ENCODE assay signal across 21 mouse cellular contexts in genomic region chr9:57757578-57757977, GRCm38 (mm10). TPM values are rescaled to one million over a fixed set of nuclear protein-coding genes. Genes with fewer than 3 reads are reported as not detected.
DNase-seq lines count a peak whose midpoint lies in the region; ATAC-seq lines count a peak whose summit lies in the region.
"Had no signal": no experiment of that assay in that cellular context is flagged by ENCODE, and none has a peak within 500 bp of the region (broad histone marks: within the 10 kb centered on the region; RNA-seq: fewer than 3 reads in every experiment).

No protein-coding gene starts in this region.

- H3K27me3 ChIP-seq in heart, embryonic 11.5 days (ENCODE audit: control insufficient read depth, insufficient read depth, low read length): no peaks in the 10 kb centered on the region
- H3K27me3 ChIP-seq in liver, embryonic 11.5 days (replicated peaks; ENCODE audit: control insufficient read depth, insufficient read depth, low read length): no peaks in the 10 kb centered on the region
- H3K27me3 ChIP-seq: embryonic facial prominence, embryonic 13.5 days; forebrain, embryonic 13.5 days; hindbrain, embryonic 15.5 days; kidney, embryonic 15.5 days; midbrain, embryonic 12.5 days had no signal

- peak overlapping the region; percentile 80 for H3K27ac ChIP-seq in heart, embryonic 11.5 days (ENCODE audit: low read depth, low read length)
- H3K27ac ChIP-seq in liver, embryonic 11.5 days (ENCODE audit: low read depth, low read length): peak overlapping the region; percentile 88
- H3K27ac ChIP-seq: embryonic facial prominence, embryonic 13.5 days; forebrain, embryonic 13.5 days; hindbrain, embryonic 15.5 days; kidney, embryonic 15.5 days; midbrain, embryonic 12.5 days had no signal

- peak; percentile 56 for ATAC-seq in heart, embryonic 11.5 days (replicated peaks; ENCODE audit: insufficient number of reproducible peaks, low FRiP score, low TSS enrichment)
- ATAC-seq in liver, embryonic 11.5 days (replicated peaks; ENCODE audit: low FRiP score): peak; percentile 84
- ATAC-seq: forebrain, embryonic 13.5 days had no signal

- intact Hi-C loops in heart, postnatal 25 days (cut with DNase I): no loop called here

- H3K4me2 ChIP-seq in heart, embryonic 11.5 days: peak overlapping the region; percentile 41
- peak overlapping the region; percentile 60 for H3K4me2 ChIP-seq in liver, embryonic 11.5 days
- H3K4me2 ChIP-seq: embryonic facial prominence, embryonic 13.5 days; forebrain, embryonic 13.5 days; hindbrain, embryonic 15.5 days; kidney, embryonic 15.5 days; midbrain, embryonic 12.5 days had no signal

- peaks cover 17% of the 10 kb centered on the region for H3K4me1 ChIP-seq in heart, embryonic 11.5 days (ENCODE audit: control insufficient read depth, insufficient read depth, low read length)
- H3K4me1 ChIP-seq in liver, embryonic 11.5 days (replicated peaks; ENCODE audit: control insufficient read depth, insufficient read depth, low read length): peaks cover 39% of the 10 kb centered on the region

- no peaks in the 10 kb centered on the region for H3K9me3 ChIP-seq in heart, embryonic 11.5 days (replicated peaks; ENCODE audit: control insufficient read depth, low read length)
- no peaks in the 10 kb centered on the region for H3K9me3 ChIP-seq in liver, embryonic 11.5 days (ENCODE audit: control insufficient read depth, low read length)
- H3K9me3 ChIP-seq: embryonic facial prominence, embryonic 13.5 days; forebrain, embryonic 13.5 days; G1E; hindbrain, embryonic 15.5 days; kidney, embryonic 15.5 days; midbrain, embryonic 12.5 days had no signal

- WGBS in heart, embryonic 11.5 days (ENCODE audit: insufficient replicate concordance): 69% methylated on average over 3 of the region's 3 CpGs
- WGBS in liver, embryonic 11.5 days: 40% methylated on average over 3 of the region's 3 CpGs

- H3K36me3 ChIP-seq in heart, embryonic 11.5 days (ENCODE audit: control insufficient read depth, insufficient read depth, low read length): peaks cover 59% of the 10 kb centered on the region
- H3K36me3 ChIP-seq in liver, embryonic 11.5 days (ENCODE audit: control insufficient read depth, insufficient read depth, low read length): peaks cover 82% of the 10 kb centered on the region

- DNase-seq in heart, postnatal 25 days (ENCODE audit: low spot score): no peak
- peak; percentile 2 for DNase-seq in right cerebral cortex, postnatal 14 days
- no peak for DNase-seq in right cerebral cortex, postnatal 36 days (ENCODE audit: low spot score in 2 of 2)
- peak; percentile 55 for DNase-seq in liver, embryonic 11.5 days (ENCODE audit: low spot score)
- peak; percentile 55 for DNase-seq in yolk sac, embryonic 10.5 days (ENCODE audit: low spot score)
- DNase-seq in adrenal gland, adult 18-20 months (ENCODE audit: low spot score in 2 of 2): no peak
- no peak for DNase-seq in testis, postnatal 10 days (ENCODE audit: low spot score)
- DNase-seq: adrenal gland, postnatal 36 days; B cell, adult 2 months; cerebellum, postnatal 14 days; gastrocnemius, postnatal 10 days; right cerebral cortex, adult 18-20 months; thymus, postnatal 36 days had no signal

- H3K4me3 ChIP-seq in heart, embryonic 11.5 days (ENCODE audit: low read depth, low read length): peak overlapping the region; percentile 15; the same call in 1 of the 2 replicates
- H3K4me3 ChIP-seq in liver, embryonic 11.5 days (ENCODE audit: low read depth, low read length): peak overlapping the region; percentile 30
- H3K4me3 ChIP-seq: embryonic facial prominence, embryonic 13.5 days; forebrain, embryonic 13.5 days; hindbrain, embryonic 15.5 days; kidney, embryonic 15.5 days; midbrain, embryonic 12.5 days; myocyte had no signal

- no peak overlapping the region for H3K9ac ChIP-seq in heart, embryonic 11.5 days (ENCODE audit: low read depth, low read length)
- peak overlapping the region; percentile 41 for H3K9ac ChIP-seq in liver, embryonic 11.5 days (ENCODE audit: low read depth, low read length)
- H3K9ac ChIP-seq: embryonic facial prominence, embryonic 13.5 days; forebrain, embryonic 13.5 days; hindbrain, embryonic 15.5 days; kidney, embryonic 15.5 days; midbrain, embryonic 12.5 days had no signal

RNA-seq across cellular contexts. Expression of gene Clk3, which starts 8.1 kb away (rescaled TPM):
- polyA plus RNA-seq in heart, embryonic 11.5 days (2014; fragmentation: Nextera tagmentation; extraction: Ambion mirVana): 64.2 and 73.5 TPM in 2 replicates
- total RNA-seq in heart, postnatal 25 days (2021): 10 to 100 TPM; 27.6 to 29.2 TPM
- 85.0 and 85.1 TPM in 2 replicates for polyA plus RNA-seq in liver, embryonic 11.5 days (2014; fragmentation: Nextera tagmentation; extraction: Ambion mirVana)
- total RNA-seq in adrenal gland, adult 18-20 months (2021): 10 to 100 TPM; 63.6 to 74.9 TPM

RNA-seq across cellular contexts. Expression of gene Edc3, which starts 49.2 kb away (rescaled TPM):
- polyA plus RNA-seq in heart, embryonic 11.5 days (2014; fragmentation: Nextera tagmentation; extraction: Ambion mirVana): 14.3 and 15.5 TPM in 2 replicates
- total RNA-seq in heart, postnatal 25 days (2021): 1 to 10 TPM; 4.9 to 7.0 TPM
- 22.2 and 23.5 TPM in 2 replicates for polyA plus RNA-seq in liver, embryonic 11.5 days (2014; fragmentation: Nextera tagmentation; extraction: Ambion mirVana)
- total RNA-seq in adrenal gland, adult 18-20 months (2021): 1 to 10 TPM; 7.1 to 8.7 TPM

Comparison
In these comparisons a context has a peak if more than half of its experiments do, and no peak if none do; other contexts are left out.
1. DNase-seq: peak in right cerebral cortex, postnatal 14 days (single experiment), liver, embryonic 11.5 days (single experiment) and yolk sac, embryonic 10.5 days (single experiment); none in heart, postnatal 25 days (single experiment), right cerebral cortex, postnatal 36 days (0 of 2), adrenal gland, adult 18-20 months (0 of 2) and testis, postnatal 10 days (single experiment).